Mouse (Mus musculus) brain, embryonic 14.5 days (tissue): ENCODE measurements at regions not wholly inside any gene's neighbourhood (a gene's known extent, or its start where the extent isn't known, plus 50 kb on each side); places are given as distances from the start of the nearest gene placed in this dataset.

Source experiments
- CTCF ChIP-seq: fragments of 200-500 bp; IDR thresholded peaks from 2 replicates; pipeline ENCODE4 v1.5.1; 2012; ENCODE audit warnings: inconsistent platforms, mild to moderate bottlenecking, moderate library complexity, borderline replicate concordance; ENCODE audit not compliant: insufficient read depth, insufficient read length; ENCODE audit errors: extremely low read depth
- POLR2A ChIP-seq: fragments of 200-500 bp; IDR thresholded peaks from 2 replicates; pipeline ENCODE4 v1.6.1; 2012; ENCODE audit warnings: mild to moderate bottlenecking, inconsistent platforms, borderline replicate concordance; ENCODE audit not compliant: poor library complexity, insufficient read depth, insufficient read length, severe bottlenecking; ENCODE audit errors: extremely low read depth

DNA sequence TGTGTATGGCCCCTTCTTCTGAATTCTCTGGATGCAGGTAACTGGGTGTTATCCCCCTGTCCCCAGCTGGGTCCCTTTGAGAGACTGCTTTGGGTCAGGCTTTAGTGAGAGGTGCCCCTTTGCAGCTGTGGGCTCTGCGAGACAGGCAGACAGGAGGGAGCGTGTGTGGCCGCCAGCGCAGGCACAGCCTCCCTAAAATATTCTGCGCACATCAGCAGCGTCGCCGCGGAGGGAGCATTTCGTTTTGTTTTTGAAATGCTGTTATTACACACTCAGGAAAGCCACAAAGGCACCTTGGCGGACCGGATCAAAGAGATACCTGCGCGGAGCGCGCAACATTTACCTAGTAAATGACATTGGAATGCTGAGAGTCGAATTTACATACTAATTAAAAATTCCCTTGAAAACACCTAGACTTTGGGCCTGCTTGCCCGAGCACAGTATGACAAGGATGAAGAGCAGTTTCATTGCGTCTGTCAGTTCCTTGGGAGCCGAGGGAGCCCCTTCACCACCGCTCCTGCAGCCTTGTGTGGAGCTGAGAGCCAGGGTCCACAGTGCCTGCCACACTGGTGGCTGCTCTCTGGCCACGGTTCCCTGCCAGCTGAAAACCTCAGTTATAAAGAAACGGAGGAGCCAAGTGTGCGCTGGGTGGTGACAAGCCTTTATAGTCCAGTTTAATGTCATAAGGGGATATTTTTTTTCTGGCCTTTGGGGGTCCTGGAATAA is 89.3 kb upstream of the Pmepa1 start:
- TF ChIP-seq CTCF: no peak
- no peak for TF ChIP-seq POLR2A
